Mouse (Mus musculus) monocyte, adult 2 months (primary cell): ENCODE data around the gene Slc25a3.

Experiments used
- DNase-seq, 2 experiments: peaks; one replicate each; pipeline ENCODE4 v3.0.0; 2022; ENCODE audit warnings: low spot score in 2 of 2, low read depth in 1 of 2

Gene Slc25a3

GRCm38 (mm10) chr10:91142654-91143191, 18.9 kb upstream of the Slc25a3 start:
- DNase-seq: no peak

GRCm38 (mm10) chr10:91141564-91141963, 17.7 kb upstream of the Slc25a3 start:
- DNase-seq: no peak

GRCm38 (mm10) chr10:91139148-91139766, 15.4 kb upstream of the Slc25a3 start:
- DNase-seq: no peak

- peak; percentile 21 to 44 for DNase-seq
Measured at GRCm38 (mm10) chr10:91138317-91138716, 14.5 kb upstream of the Slc25a3 start.

- peak in 1 of 2 experiments; percentile 14 for DNase-seq
Measured at GRCm38 (mm10) chr10:91137400-91137799, 13.5 kb upstream of the Slc25a3 start.

- no peak for DNase-seq
Measured at GRCm38 (mm10) chr10:91135302-91135972, 11.6 kb upstream of the Slc25a3 start.

GRCm38 (mm10) chr10:91131565-91131964, 7.7 kb upstream of the Slc25a3 start:
- DNase-seq: no peak

- no peak for DNase-seq
Measured at GRCm38 (mm10) chr10:91130792-91131191, 6.9 kb upstream of the Slc25a3 start.

GRCm38 (mm10) chr10:91128551-91129160, 4.8 kb upstream of the Slc25a3 start:
- DNase-seq: no peak

- DNase-seq: no peak
Measured at GRCm38 (mm10) chr10:91127395-91127794, 3.5 kb upstream of the Slc25a3 start.

- no peak for DNase-seq
Measured at GRCm38 (mm10) chr10:91126618-91127355, 2.9 kb upstream of the Slc25a3 start.

GRCm38 (mm10) chr10:91123281-91123827, 505 bp downstream of the Slc25a3 start:
- peak in 1 of 2 experiments; percentile 28 for DNase-seq

- DNase-seq: no peak
Measured at GRCm38 (mm10) chr10:91122646-91123045, 1.2 kb downstream of the Slc25a3 start.

GRCm38 (mm10) chr10:91116958-91117357, 6.9 kb downstream of the Slc25a3 start:
- no peak for DNase-seq

- DNase-seq: no peak
Measured at GRCm38 (mm10) chr10:91109841-91110240, 14.0 kb downstream of the Slc25a3 start.

GRCm38 (mm10) chr10:91105981-91106380, 17.9 kb downstream of the Slc25a3 start:
- no peak for DNase-seq

- no peak for DNase-seq
Measured at GRCm38 (mm10) chr10:91102799-91103590, 20.9 kb downstream of the Slc25a3 start.

GRCm38 (mm10) chr10:91101936-91102335, 21.9 kb downstream of the Slc25a3 start:
- DNase-seq: no peak

- no peak for DNase-seq
Measured at GRCm38 (mm10) chr10:91100101-91100500, 23.8 kb downstream of the Slc25a3 start.

GRCm38 (mm10) chr10:91098056-91098455, 25.8 kb downstream of the Slc25a3 start:
- no peak for DNase-seq
